9 mouse cellular contexts compared by ENCODE assay signal in genomic region chr16:23114339-23115171, GRCm38 (mm10). TPM values are rescaled to one million over a fixed set of nuclear protein-coding genes. Genes with fewer than 3 reads are reported as not detected.
A peak's percentile ranks its signal among the peaks of the same experiment; 100 is the strongest.
DNase-seq lines count a peak whose midpoint lies in the region; ATAC-seq and TF ChIP-seq lines count a peak whose summit lies in the region.
"Had no signal": no experiment of that assay in that cellular context is flagged by ENCODE, and none has a peak within 500 bp of the region (broad histone marks: within the 10 kb centered on the region; RNA-seq: fewer than 3 reads in every experiment).

No protein-coding gene starts in this region.

- H3K4me3 ChIP-seq in kidney, postnatal 0 days (replicated peaks; ENCODE audit: low read depth, low read length) = no peak overlapping the region
- H3K4me3 ChIP-seq in MEL (ENCODE audit: control insufficient read depth in 1 of 2, insufficient read depth in 1 of 2, low read depth in 2 of 2, low read length in 2 of 2) = no peak overlapping the region
- H3K4me3 ChIP-seq in forebrain, postnatal 0 days (ENCODE audit: low read depth, low read length) = no peak overlapping the region
- H3K4me3 ChIP-seq: hindbrain, embryonic 10.5 days had no signal

- peak in 1 of 2 experiments; percentile 69; a peak in 2 of 4 replicates for TF ChIP-seq POLR2A in MEL (IDR thresholded peaks at IDR 0.05; ENCODE audit: control insufficient read depth in 1 of 2, insufficient read depth in 1 of 2, low read depth in 1 of 2, low read length in 2 of 2, poor library complexity in 1 of 2)

- DNase-seq in kidney, postnatal 0 days (ENCODE audit: low spot score) = no peak
- no peak for DNase-seq in kidney, adult 11 months
- DNase-seq in MEL (ENCODE audit: low read depth, low spot score) = peak; percentile 78
- DNase-seq in forebrain, postnatal 0 days = peak; percentile 18
- peak; percentile 33 for DNase-seq in naive thymus-derived CD4-positive, alpha-beta T cell, adult 2 months (ENCODE audit: low read depth)
- DNase-seq in left cerebral cortex, adult 9 months (ENCODE audit: low spot score in 2 of 2) = no peak
- no peak for DNase-seq in testis, postnatal 14 days (ENCODE audit: low spot score)

- no peak for TF ChIP-seq EP300 in MEL (IDR thresholded peaks at IDR 0.05; ENCODE audit: low read depth in 1 of 2, low read length in 2 of 2)

- no peaks in the 10 kb centered on the region for H3K9me3 ChIP-seq in kidney, postnatal 0 days (replicated peaks; ENCODE audit: low read length)
- H3K9me3 ChIP-seq in MEL (replicated peaks; ENCODE audit: insufficient read depth, low read length) = no peaks in the 10 kb centered on the region
- H3K9me3 ChIP-seq in forebrain, postnatal 0 days (ENCODE audit: low read length) = no peaks in the 10 kb centered on the region
- H3K9me3 ChIP-seq: hindbrain, embryonic 10.5 days had no signal

- WGBS in kidney, postnatal 0 days = 65% methylated on average over 5 of the region's 5 CpGs
- WGBS in forebrain, postnatal 0 days = 64% methylated on average over 5 of the region's 5 CpGs

- H3K4me2 ChIP-seq in kidney, postnatal 0 days (ENCODE audit: low read length) = no peak overlapping the region
- H3K4me2 ChIP-seq in forebrain, postnatal 0 days (ENCODE audit: low read depth) = no peak overlapping the region

- no peaks in the 10 kb centered on the region for H3K27me3 ChIP-seq in kidney, postnatal 0 days (ENCODE audit: insufficient read depth, low read length)
- H3K27me3 ChIP-seq in MEL (ENCODE audit: control insufficient read depth in 1 of 2, insufficient read depth in 2 of 2, low read length in 2 of 2) = no peaks in the 10 kb centered on the region
- no peaks in the 10 kb centered on the region for H3K27me3 ChIP-seq in forebrain, postnatal 0 days (ENCODE audit: insufficient read depth, low read length)

- H3K79me2 ChIP-seq in MEL (ENCODE audit: control insufficient read depth, insufficient read depth, low read length, poor library complexity) = peaks cover 28% of the 10 kb centered on the region

- TF ChIP-seq CTCF in kidney, postnatal 0 days (IDR thresholded peaks at IDR 0.05; ENCODE audit: low read depth) = 0 out of 2 replicates have a peak, but pooled peaks have one; percentile 8
- no peak for TF ChIP-seq CTCF in MEL (IDR thresholded peaks at IDR 0.05 in 2 of 3, conservative IDR thresholded peaks at IDR 0.05 in 1 of 3; ENCODE audit: control insufficient read depth in 1 of 3, insufficient read depth in 1 of 3, low read depth in 2 of 3, low read length in 3 of 3, poor library complexity in 1 of 3, severe bottlenecking in 1 of 3)
- TF ChIP-seq CTCF in forebrain, postnatal 0 days (IDR thresholded peaks at IDR 0.05; ENCODE audit: low read depth) = no peak

- H3K36me3 ChIP-seq in kidney, postnatal 0 days (ENCODE audit: insufficient read depth, low read length) = peaks cover 39% of the 10 kb centered on the region
- peaks cover 15 to 21% of the 10 kb centered on the region in 2 experiments for H3K36me3 ChIP-seq in MEL (ENCODE audit: control insufficient read depth in 1 of 2, insufficient read depth in 2 of 2, low read length in 2 of 2)
- peaks cover 51% of the 10 kb centered on the region for H3K36me3 ChIP-seq in forebrain, postnatal 0 days (ENCODE audit: insufficient read depth)

- peaks cover 7% of the 10 kb centered on the region; the same call in 1 of the 2 replicates for H3K4me1 ChIP-seq in kidney, postnatal 0 days (replicated peaks; ENCODE audit: insufficient read depth, low read length)
- no peaks in the 10 kb centered on the region for H3K4me1 ChIP-seq in MEL (ENCODE audit: control insufficient read depth in 1 of 2, insufficient read depth in 2 of 2, low read length in 2 of 2)
- H3K4me1 ChIP-seq in forebrain, postnatal 0 days (ENCODE audit: insufficient read depth) = peaks cover 6% of the 10 kb centered on the region

- no peak overlapping the region for H3K9ac ChIP-seq in kidney, postnatal 0 days (ENCODE audit: low read depth, low read length)
- H3K9ac ChIP-seq in MEL (ENCODE audit: control insufficient read depth, low read depth, low read length, poor library complexity, severe bottlenecking) = no peak overlapping the region
- H3K9ac ChIP-seq in forebrain, postnatal 0 days = no peak overlapping the region

- peak; percentile 30; the same call in 1 of the 2 replicates for ATAC-seq in kidney, postnatal 0 days (replicated peaks; ENCODE audit: low FRiP score, low read depth)
- 0 out of 2 replicates have a peak, but pooled peaks have one; percentile 38 for ATAC-seq in forebrain, postnatal 0 days

- TF ChIP-seq RAD21 in MEL (IDR thresholded peaks at IDR 0.05; ENCODE audit: low read depth, low read length) = no peak

- H3K27ac ChIP-seq in kidney, postnatal 0 days = no peak overlapping the region
- peak overlapping the region; percentile 18 for H3K27ac ChIP-seq in MEL (ENCODE audit: control insufficient read depth, low read depth, low read length)
- no peak overlapping the region for H3K27ac ChIP-seq in forebrain, postnatal 0 days (ENCODE audit: low read depth, low read length)
- H3K27ac ChIP-seq: hindbrain, embryonic 10.5 days had no signal

TF ChIP-seq in MEL, 35 proteins besides CTCF, POLR2A, EP300 and RAD21:
- TF ChIP-seq TBP (IDR thresholded peaks at IDR 0.05; ENCODE audit: low read depth, low read length) = peak; percentile 72; the same call in 1 of the 2 replicates
- no peak for TF ChIP-seq MAFK (IDR thresholded peaks at IDR 0.05; ENCODE audit: borderline replicate concordance, low read depth, low read length)
- no peak for TF ChIP-seq MXI1 (IDR thresholded peaks at IDR 0.05; ENCODE audit: low read depth, low read length)
- no peak for TF ChIP-seq KAT2A (conservative IDR thresholded peaks at IDR 0.05; ENCODE audit: low read depth, low read length)
- no peak for TF ChIP-seq TCF12 (IDR thresholded peaks at IDR 0.05; ENCODE audit: low read depth, low read length)

RNA-seq across cellular contexts. Expression of gene Eif4a2, which starts 7.3 kb away (rescaled TPM):
- 189 and 193 TPM in 2 replicates for polyA plus RNA-seq in kidney, postnatal 0 days (2015; fragmentation: Nextera tagmentation; extraction: Ambion mirVana)
- total RNA-seq in MEL (2012; rRNA removed) = 252 and 290 TPM in 2 replicates
- polyA plus RNA-seq in MEL (2012; ENCODE audit: insufficient read depth in 1 of 2, insufficient read length in 2 of 2, low read depth in 1 of 2, low replicate concordance in 2 of 2, missing spikeins in 1 of 2) = 1,000 to 10,000 TPM in 1 of 2 experiments, 100 to 1,000 TPM in 1; 248 to 2,083 TPM
- total RNA-seq in forebrain, postnatal 0 days (2014; rRNA removed) = 948 and 1,017 TPM in 2 replicates
- 311 and 313 TPM in 2 replicates for polyA plus RNA-seq in forebrain, postnatal 0 days (2015; fragmentation: Nextera tagmentation; extraction: Ambion mirVana)

RNA-seq across cellular contexts. Expression of gene Rfc4, which starts 13.0 kb away (rescaled TPM):
- polyA plus RNA-seq in kidney, postnatal 0 days (2015; fragmentation: Nextera tagmentation; extraction: Ambion mirVana) = 77.3 and 80.6 TPM in 2 replicates
- total RNA-seq in MEL (2012; rRNA removed) = 77.9 and 93.2 TPM in 2 replicates
- polyA plus RNA-seq in MEL (2012; ENCODE audit: insufficient read depth in 1 of 2, insufficient read length in 2 of 2, low read depth in 1 of 2, low replicate concordance in 2 of 2, missing spikeins in 1 of 2) = 10 to 100 TPM in 1 of 2 experiments, not detected in 1; 52.1 TPM
- total RNA-seq in forebrain, postnatal 0 days (2014; rRNA removed) = 19.3 and 20.4 TPM in 2 replicates
- 32.0 and 42.1 TPM in 2 replicates for polyA plus RNA-seq in forebrain, postnatal 0 days (2015; fragmentation: Nextera tagmentation; extraction: Ambion mirVana)

RNA-seq across cellular contexts. Expression of gene Adipoq, which starts 31.8 kb away (rescaled TPM):
- polyA plus RNA-seq in kidney, postnatal 0 days (2015; fragmentation: Nextera tagmentation; extraction: Ambion mirVana) = 0.17 and 0.89 TPM in 2 replicates
- not detected in 2 replicates for total RNA-seq in MEL (2012; rRNA removed)
- not detected for polyA plus RNA-seq in MEL (2012; ENCODE audit: insufficient read depth in 1 of 2, insufficient read length in 2 of 2, low read depth in 1 of 2, low replicate concordance in 2 of 2, missing spikeins in 1 of 2)
- total RNA-seq in forebrain, postnatal 0 days (2014; rRNA removed) = 0.46 and 0.52 TPM in 2 replicates
- not detected in 2 replicates for polyA plus RNA-seq in forebrain, postnatal 0 days (2015; fragmentation: Nextera tagmentation; extraction: Ambion mirVana)
- total RNA-seq: layer of hippocampus, postnatal 25 days had no signal
- polyA plus RNA-seq: hindbrain, embryonic 10.5 days had no signal

RNA-seq across cellular contexts. Expression of gene Kng1, which starts 56.9 kb away (rescaled TPM):
- 2.3 and 2.7 TPM in 2 replicates for polyA plus RNA-seq in kidney, postnatal 0 days (2015; fragmentation: Nextera tagmentation; extraction: Ambion mirVana)
- not detected in 2 replicates for total RNA-seq in MEL (2012; rRNA removed)
- polyA plus RNA-seq in MEL (2012; ENCODE audit: insufficient read depth in 1 of 2, insufficient read length in 2 of 2, low read depth in 1 of 2, low replicate concordance in 2 of 2, missing spikeins in 1 of 2) = not detected
- not detected in 2 replicates for total RNA-seq in forebrain, postnatal 0 days (2014; rRNA removed)
- polyA plus RNA-seq in forebrain, postnatal 0 days (2015; fragmentation: Nextera tagmentation; extraction: Ambion mirVana) = not detected in 2 replicates
- total RNA-seq: layer of hippocampus, postnatal 25 days had no signal
- polyA plus RNA-seq: hindbrain, embryonic 10.5 days had no signal

Comparison
In these comparisons a context has a peak if more than half of its experiments do, and no peak if none do; other contexts are left out.
1. DNase-seq: peak in MEL (single experiment), forebrain, postnatal 0 days (single experiment) and naive thymus-derived CD4-positive, alpha-beta T cell, adult 2 months (single experiment); none in kidney, postnatal 0 days (single experiment), kidney, adult 11 months (single experiment), left cerebral cortex, adult 9 months (0 of 2) and testis, postnatal 14 days (single experiment).